Mouse (Mus musculus) cerebellum, adult 11 months (tissue): ENCODE results near the gene Oxt.

Experiments
- DNase-seq: peaks from one replicate; pipeline ENCODE4 v3.0.0; 2022

The Oxt gene

DNA sequence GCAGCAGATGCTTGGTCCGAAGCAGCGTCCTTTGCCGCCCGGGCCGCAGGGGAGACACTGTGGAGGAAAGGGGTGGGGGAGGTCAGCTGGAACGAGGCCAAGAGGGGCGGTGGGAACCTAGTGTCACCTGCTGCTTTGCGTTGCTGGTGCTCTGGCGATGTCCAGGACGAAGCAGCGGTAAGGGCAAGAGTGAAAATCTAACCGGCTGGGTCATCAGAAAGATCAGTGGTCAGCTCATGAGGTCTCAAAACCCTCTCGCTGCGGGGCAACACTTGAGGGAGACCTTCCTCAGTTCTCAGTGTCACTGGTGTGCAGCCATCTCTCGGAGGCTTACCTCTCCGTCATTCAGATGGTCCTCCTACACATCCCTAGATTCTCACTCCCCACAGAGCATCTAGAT is 5.2 kb downstream of the Oxt start:
- no peak for DNase-seq

DNA sequence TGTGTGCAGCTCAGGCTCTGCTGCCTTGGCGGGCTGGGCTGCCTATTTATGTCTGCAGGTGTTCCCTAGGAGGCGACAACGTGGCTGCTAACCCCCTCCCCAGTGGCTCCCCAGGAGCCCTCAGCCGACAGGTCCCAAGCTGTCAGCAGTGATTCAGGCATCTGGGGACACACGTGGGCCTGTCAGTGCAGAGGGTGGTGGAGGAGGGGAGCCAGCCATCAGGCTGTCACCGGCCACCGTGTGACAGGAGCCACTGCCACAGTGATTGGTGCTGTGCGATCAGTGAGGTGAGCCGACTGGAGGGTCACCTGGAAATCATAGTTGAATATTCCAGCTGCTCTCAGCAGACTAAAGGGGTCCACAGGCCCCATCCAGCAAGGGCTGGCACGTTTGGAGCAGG is 6.6 kb downstream of the Oxt start, which contains the start of gene Avp:
Gene Avp, minus strand, starts transcription at position 3 of the 400 bp plus-strand sequence.
- DNase-seq: no peak

DNA sequence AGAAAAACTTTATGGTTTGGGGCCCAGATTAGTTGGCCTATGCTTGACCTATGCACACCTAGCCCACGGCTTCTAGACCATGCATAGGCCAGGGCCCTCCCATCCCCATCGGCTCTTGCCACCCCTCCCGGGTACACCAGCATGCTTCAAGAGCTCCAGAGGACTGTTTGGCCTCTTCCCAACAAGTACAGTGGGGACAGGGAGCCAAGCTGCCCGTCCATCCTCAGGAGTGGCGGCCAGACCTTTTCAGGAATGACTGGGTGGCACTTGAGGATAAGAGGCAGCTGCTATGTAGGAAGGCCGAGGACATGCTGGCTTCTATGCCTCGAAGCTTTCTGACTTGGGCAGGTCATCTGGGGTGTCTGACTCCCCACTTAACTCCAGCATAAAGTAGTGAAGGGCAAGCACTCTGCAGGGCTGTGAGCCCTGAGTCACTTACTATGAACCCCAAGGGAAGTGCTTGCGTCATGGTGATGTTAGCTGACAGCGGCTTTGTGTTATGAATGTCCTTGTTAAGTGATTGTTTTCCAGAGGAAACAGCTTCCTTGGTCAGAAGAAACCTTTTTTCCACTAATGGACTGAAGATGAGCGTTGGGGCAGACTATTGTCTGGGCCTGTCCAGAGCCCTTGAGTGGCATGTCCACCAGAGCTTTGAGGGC is 8.1 kb downstream of the Oxt start:
- no peak for DNase-seq

DNA sequence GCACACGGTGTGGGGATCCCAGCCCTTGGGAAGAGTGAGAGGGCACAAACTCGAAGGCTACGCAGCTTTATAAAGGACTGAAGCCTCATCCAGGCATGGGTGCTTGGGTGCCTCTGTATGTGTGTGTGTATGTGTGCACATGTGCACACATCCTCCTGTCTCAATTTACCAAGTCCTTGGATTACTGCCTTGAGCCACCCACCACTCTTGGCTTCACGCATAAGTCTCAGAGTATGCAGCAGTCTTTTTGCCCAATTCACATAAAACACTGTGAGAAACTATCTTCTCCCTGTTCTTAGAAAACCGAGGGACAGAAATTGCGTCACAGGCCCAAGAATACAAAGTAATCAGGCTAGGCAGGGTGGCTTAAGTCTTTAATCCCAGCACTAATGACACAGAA is 10.0 kb downstream of the Oxt start:
- no peak for DNase-seq

DNA sequence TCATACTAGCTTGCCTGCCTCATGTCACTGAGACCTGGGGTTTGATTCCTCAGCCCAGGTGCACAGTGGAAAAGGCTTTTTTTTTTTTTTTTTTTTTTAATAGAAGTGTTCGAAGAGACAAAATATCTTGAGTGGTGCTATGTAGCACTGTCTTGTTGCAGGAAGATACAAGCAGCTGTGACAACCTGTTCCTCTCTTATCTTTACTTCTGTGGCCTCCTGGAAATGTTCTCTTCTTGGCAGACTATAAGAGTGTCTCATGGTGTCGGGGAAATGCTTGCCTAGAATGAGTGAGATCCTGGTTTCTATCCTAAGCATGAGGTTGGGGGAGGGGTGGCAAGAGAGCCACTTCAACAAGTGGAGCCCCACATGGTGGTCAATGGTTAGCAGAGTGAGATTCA is 12.4 kb downstream of the Oxt start:
- DNase-seq: no peak

DNA sequence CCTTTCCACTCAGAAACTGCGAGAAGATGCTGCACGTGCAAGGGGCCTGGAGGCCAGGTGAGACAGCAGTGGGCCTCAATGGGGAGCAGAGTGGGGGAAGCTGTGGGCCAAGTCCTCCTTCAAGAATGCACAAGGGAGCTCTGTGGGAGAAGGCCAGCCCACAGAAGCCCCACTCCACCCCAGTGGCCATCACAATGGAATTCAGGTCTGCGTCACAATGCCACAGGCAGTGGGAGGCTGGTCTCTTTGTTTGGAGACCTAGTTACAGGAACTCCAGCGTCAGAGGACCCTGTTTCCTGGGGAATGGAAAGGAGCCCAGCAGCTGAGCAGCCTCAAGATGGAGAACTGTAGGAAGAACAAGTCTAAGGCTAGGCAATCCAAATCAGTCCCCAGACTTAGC is 13.2 kb downstream of the Oxt start:
- DNase-seq: no peak

DNA sequence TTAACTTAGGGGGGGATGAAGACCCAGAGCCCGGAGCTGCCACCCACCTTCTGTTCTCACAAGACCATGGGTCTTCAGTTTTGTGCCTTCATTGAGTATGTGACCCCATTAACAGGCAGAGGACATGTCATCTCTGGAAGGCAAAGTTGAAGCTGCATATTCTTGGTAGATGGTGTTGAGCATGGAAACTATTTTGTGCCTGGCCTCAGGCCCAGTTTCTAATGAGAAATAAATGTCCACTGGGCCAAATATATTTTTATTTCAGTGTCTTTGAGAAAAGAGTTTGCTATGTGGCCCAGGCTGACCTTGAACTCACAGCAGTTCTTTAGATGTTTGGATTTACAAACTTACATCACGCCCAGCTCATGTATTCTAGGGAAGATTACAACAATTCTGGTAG is 13.8 kb downstream of the Oxt start:
- DNase-seq: no peak

DNA sequence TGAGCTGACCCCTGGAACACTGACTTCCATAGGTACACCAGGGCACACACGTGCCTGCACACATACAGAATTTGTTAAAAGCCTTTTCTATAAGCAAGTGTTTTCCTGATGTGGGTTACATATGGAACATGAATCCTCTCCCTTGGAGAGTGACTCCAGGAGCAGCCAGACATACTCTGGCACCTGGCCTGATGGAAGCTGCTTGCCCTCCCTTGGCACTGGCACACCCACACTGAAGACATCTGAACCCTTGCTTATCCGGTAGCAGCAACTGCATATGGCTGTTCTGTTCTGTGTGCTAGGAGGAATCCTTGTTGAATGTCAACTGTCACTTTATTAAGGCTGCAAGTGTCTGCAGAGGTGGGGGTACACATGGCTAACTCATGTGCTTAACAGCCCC is 15.0 kb downstream of the Oxt start:
- DNase-seq: no peak

DNA sequence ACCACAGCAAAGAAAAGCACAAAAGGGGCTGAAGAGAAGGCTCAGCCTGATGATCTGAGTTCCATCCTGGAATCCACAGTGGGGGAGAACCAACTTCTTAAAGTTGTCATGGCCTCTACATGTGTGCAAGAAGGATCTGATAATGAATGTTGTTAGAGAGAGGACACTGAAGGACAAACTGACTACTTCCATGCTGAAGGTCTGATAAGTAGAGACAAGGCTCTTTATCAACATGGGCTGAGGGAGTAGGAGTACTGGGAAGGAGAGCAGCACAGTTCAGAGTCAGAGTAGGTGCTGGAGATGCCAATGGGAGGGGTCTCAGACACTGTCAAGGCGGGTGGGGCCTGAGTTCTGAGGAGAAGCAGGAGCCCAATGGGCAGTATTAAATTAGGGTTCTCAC is 19.6 kb downstream of the Oxt start:
- DNase-seq: no peak

DNA sequence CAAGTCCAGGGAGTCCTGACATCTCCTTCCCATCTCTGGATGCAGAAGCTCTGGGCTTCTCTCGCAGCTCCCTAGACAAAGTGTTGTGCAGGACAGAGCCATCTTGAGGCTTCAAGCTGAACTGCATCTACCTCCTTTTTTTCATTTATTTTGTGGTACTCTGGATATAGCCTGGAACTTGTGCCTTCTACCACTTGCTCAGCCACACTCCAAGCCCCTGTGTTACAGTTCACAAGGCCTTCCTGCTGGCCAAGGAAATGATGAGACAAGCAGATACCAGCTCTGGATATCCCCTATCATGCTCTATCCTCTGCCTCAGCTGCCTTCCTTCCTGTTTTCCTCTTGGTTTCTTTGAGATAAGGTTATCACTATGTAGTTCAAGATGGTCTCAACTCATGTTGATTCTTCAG is 21.6 kb downstream of the Oxt start:
- no peak for DNase-seq

DNA sequence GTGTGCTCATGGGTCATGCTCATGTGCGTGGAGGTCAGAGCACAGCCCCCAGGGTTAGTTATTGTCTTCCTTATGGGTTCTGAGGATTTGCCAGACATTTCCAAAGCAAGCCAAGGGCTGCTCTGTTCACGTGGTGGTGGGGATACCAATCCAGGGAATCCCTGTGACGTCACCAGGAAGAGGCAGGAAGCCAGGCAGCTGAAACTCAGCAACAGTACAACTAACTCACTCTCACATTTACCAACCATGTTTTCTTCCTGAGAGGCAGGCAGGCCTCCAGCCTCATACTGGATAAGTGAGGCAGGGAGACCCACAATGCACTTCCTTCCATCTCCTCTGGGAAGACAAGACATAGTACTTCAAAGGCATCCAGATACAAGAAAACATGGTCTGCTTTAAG is 22.4 kb downstream of the Oxt start:
- DNase-seq: no peak

DNA sequence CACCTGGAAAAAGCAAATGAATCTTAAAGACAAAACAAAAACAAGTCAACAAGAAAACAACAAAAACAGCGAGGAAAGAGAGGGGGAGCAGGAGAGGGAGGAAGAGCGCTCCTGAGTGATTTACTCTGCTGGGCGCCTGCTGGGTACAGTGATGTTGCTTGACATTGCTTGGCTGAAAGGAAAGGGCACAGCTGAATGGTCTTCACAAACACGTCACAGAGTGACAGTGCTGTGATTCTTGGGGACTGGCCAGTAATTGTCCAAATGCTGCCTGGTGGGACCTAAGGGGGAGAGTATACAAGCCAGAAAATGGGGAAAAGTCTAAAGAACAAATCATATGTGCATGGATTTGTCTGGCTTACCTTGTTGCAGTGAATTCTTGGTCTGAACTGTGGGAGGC is 26.2 kb downstream of the Oxt start:
- no peak for DNase-seq

DNA sequence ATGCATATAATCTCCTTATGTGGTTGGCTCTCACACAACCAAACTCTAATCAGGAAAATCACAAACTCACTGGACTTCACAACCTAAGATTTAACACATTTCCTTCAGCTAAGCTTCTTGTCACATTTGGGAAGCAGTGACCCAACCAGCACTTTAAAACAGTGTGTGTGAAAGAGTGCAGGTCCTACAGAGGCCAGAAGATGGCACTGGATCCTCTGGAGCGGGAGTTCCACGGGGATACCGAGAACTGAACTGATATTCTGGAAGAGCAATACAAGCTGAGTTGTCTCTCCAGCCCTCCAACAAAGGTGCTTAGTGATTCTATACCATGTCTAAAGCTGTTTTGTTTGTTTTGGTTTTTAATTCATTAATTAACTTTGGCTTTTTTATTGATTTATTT is 37.1 kb downstream of the Oxt start:
- peak; percentile 15 for DNase-seq

DNA sequence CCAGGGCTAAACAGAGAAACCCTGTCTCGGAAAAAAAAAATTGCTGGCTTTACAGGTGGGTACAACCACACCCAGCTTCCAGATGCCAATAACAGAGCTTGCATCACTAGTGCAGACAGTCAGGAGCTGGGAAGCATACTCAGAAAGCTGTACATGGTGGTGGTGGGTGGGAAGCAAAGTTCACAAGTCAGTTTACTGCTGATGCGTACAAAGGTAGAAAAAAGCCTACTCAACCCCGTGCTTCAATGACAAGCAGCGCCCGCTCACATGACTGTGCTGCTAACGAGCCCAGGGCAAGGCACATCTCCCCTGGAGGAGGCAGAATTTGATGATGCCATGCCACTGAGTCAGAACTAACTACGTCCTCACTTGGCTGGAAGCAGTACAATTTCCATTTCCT is 43.0 kb downstream of the Oxt start:
- no peak for DNase-seq
